Mouse (Mus musculus) neural tube, embryonic 15.5 days (tissue): ENCODE data around the gene Txndc17. TPM values are rescaled to one million over a fixed set of nuclear protein-coding genes. Genes with fewer than 3 reads are reported as not detected.

Source experiments
- ATAC-seq: fragments of 200-750 bp; cut with Nextera tagmentation; 2 replicates; pipeline ENCODE4 v1.8.0; 2017; ENCODE audit warnings: mild to moderate bottlenecking, moderate TSS enrichment, moderate library complexity; ENCODE audit not compliant: low FRiP score
- H3K27ac ChIP-seq: fragments of 300-500 bp; sonication (generic); replicated peaks from 2 replicates; pipeline ENCODE4 v1.5.1; 2015; ENCODE audit warnings: mild to moderate bottlenecking, inconsistent platforms
- H3K27me3 ChIP-seq: fragments of 300-500 bp; sonication (generic); replicated peaks from 2 replicates; pipeline ENCODE4 v1.6.1; 2015; ENCODE audit warnings: inconsistent platforms
- H3K36me3 ChIP-seq: fragments of 300-500 bp; sonication (generic); 2 replicates; pipeline ENCODE4 v1.6.1; 2015; ENCODE audit warnings: inconsistent platforms
- H3K4me1 ChIP-seq: fragments of 300-500 bp; sonication (generic); 2 replicates; pipeline ENCODE4 v1.6.1; 2015; ENCODE audit warnings: inconsistent platforms
- H3K4me2 ChIP-seq: fragments of 300-500 bp; sonication (generic); 2 replicates; pipeline ENCODE4 v1.6.1; 2015; ENCODE audit warnings: inconsistent platforms, mild to moderate bottlenecking, moderate library complexity
- H3K4me3 ChIP-seq: fragments of 300-500 bp; sonication (generic); replicated peaks from 2 replicates; pipeline ENCODE4 v1.5.1; 2015; ENCODE audit warnings: mild to moderate bottlenecking, inconsistent platforms
- H3K9ac ChIP-seq: fragments of 300-500 bp; sonication (generic); replicated peaks from 2 replicates; pipeline ENCODE4 v1.6.1; 2015; ENCODE audit warnings: mild to moderate bottlenecking, inconsistent platforms
- H3K9me3 ChIP-seq: fragments of 300-500 bp; sonication (generic); replicated peaks from 2 replicates; pipeline ENCODE4 v1.6.1; 2016; ENCODE audit warnings: inconsistent platforms
- WGBS: fragments of 180-500 bp; shearing (Covaris S2); methylation state at CpG from one replicate; pipeline ENCODE4 v1.1.7; 2015; ENCODE audit warnings: mixed read lengths; 5-methylcytosine and 5-hydroxymethylcytosine counted together
- polyA plus RNA-seq: library from polyadenylated mRNA; unstranded; fragments of >200 nt; fragmentation: Nextera tagmentation; extraction: Ambion mirVana; gene quantifications from 2 replicates; pipeline ENCODE4 v1.2.1, GENCODE M21; 2015

The Txndc17 gene
- polyA plus RNA-seq, 1 experiment from 2014 or later = 162 TPM

GRCm38 (mm10) chr11:72194259-72194658 is 13.1 kb upstream of the Txndc17 start:
- WGBS = 94% methylated on average over 2 of the region's 2 CpGs
- Histone ChIP-seq H3K36me3 (peaks cover 56% of the 10 kb centered on the region), H3K27me3 (no peaks in the 10 kb centered on the region), H3K4me2 (no peak overlapping the region), H3K9ac (no peak overlapping the region), H3K4me1 (no peaks in the 10 kb centered on the region), H3K27ac (no peak overlapping the region), H3K4me3 (no peak overlapping the region), H3K9me3 (no peaks in the 10 kb centered on the region)
- no peak for ATAC-seq

GRCm38 (mm10) chr11:72196506-72196905 is 10.8 kb upstream of the Txndc17 start:
- no peaks in the 10 kb centered on the region for H3K9me3 ChIP-seq
- WGBS = 89% methylated on average over 8 of the region's 8 CpGs
- ATAC-seq = no peak

DNA sequence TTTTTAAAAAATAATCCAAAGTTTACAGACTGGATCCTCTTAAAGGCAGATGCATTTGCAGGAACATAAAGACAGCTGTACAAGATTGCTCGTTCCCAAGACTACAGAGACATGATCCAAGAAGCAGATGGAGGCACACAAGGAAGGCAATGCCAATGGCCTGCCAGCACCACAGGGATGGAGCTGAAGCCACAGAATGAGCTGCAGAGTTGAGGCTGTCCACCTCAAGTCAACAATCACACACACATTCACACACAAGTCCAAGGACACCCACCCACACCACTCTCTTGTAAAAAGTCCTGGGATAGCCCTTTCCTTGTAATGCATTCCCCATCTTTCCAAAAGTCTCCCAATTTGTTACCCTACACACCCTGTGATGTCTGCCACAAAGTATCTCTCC is 3.9 kb upstream of the Txndc17 start:
- no peaks in the 10 kb centered on the region for H3K9me3 ChIP-seq
- whole genome bisulfite sequencing = 72% methylated on average over 1 of the region's 1 CpGs
- no peak overlapping the region for H3K27ac ChIP-seq
- no peaks in the 10 kb centered on the region for H3K27me3 ChIP-seq
- no peak for ATAC-seq
- peaks cover 17% of the 10 kb centered on the region for H3K36me3 ChIP-seq
- H3K9ac ChIP-seq = no peak overlapping the region
- H3K4me2 ChIP-seq = no peak overlapping the region
- no peak overlapping the region for H3K4me3 ChIP-seq
- peaks cover 32% of the 10 kb centered on the region for H3K4me1 ChIP-seq

More at GRCm38 (mm10) chr11:72196506-72196905, 10.8 kb upstream of the Txndc17 start:
- no peaks in the 10 kb centered on the region for H3K4me1 ChIP-seq
- peaks cover 44% of the 10 kb centered on the region for H3K36me3 ChIP-seq
- no peaks in the 10 kb centered on the region for H3K27me3 ChIP-seq
- H3K9ac ChIP-seq = no peak overlapping the region
- no peak overlapping the region for H3K4me2 ChIP-seq
- no peak overlapping the region for H3K4me3 ChIP-seq
- no peak overlapping the region for H3K27ac ChIP-seq

DNA sequence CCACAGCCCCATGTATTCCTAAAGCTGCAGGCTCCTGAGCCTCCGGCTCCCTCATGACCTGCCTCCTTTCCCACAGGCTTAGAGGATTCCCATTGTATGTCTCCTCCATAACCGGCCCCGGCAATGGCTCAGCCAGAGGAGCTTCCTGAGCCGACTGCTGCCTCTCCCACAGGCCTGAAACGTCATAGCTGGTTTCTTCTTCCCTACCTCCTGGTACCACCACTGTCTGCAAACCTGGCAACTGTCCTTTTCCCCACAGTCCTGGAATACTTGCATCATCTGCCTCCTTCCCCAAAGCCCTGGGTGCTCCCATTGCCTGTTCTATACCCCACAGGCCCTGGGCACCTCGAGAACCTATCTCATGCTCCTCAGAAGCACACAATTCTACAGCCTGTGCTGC is 2.1 kb upstream of the Txndc17 start:
- Histone ChIP-seq H3K4me3 (peak overlapping the region; percentile 84), H3K4me2 (peak overlapping the region; percentile 86), H3K9ac (peak overlapping the region; percentile 87; the same call in 1 of the 2 replicates), H3K27ac (no peak overlapping the region), H3K27me3 (no peaks in the 10 kb centered on the region), H3K36me3 (peaks cover 17% of the 10 kb centered on the region), H3K4me1 (peaks cover 38% of the 10 kb centered on the region), H3K9me3 (no peaks in the 10 kb centered on the region)
- 81% methylated on average over 6 of the region's 6 CpGs for WGBS
- ATAC-seq = no peak

DNA sequence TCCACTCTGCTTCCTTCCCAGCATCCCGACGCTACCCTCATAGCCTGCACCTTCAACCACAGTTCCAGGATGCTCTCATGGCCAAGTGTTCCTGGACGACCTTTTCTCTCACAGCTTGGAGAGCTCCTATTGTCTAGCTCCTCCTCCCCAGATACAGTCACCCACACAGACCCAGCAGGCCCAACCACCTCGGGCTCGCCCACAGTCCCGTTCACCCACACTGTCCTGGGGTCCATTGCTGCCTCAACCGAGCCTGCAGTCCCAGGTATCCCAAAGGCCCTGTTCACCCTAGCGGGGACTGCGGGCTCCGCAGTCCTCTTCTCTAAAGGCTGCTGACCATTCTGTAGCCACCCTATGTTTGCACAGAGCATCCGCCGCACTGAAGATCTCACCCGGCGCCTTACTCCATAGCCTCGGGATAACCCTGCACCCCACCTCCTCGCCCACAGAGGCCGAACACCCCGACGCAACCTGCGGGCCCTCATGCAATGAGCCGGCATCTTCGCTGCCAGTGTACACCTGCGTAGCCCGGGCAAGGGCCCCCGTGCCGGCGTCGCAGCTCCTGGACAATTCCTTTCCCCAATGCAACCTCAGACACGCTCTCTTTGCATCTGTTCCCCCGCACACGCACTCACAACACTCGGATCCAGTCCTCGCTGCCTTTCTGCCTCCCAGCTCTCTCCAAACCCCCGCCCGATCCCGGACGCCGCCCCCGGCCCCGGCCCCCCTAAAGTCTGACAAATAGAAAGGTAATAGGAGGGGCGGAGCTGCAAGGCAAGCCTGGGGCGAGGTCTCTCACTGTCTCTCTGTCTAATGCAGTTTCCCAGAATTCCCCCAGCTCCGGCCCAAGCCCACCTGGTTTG is 775 bp upstream of the Txndc17 start, which contains the start of gene Gm43951:
Gene Gm43951, minus strand, starts transcription at position 500 of the 863 bp plus-strand sequence.
- Histone ChIP-seq H3K27me3 (no peaks in the 10 kb centered on the region), H3K4me3 (peak within 1 kb of the TSS; percentile 84), H3K9me3 (no peaks in the 10 kb centered on the region), H3K27ac (peak within 1 kb of the TSS; percentile 82), H3K36me3 (peaks cover 22% of the 10 kb centered on the region), H3K4me2 (peak within 1 kb of the TSS; percentile 86), H3K4me1 (peaks cover 38% of the 10 kb centered on the region), H3K9ac (peak within 1 kb of the TSS; percentile 87)
- peak; percentile 36 for ATAC-seq
- WGBS = under 1% methylated on average over 43 of the region's 43 CpGs

DNA sequence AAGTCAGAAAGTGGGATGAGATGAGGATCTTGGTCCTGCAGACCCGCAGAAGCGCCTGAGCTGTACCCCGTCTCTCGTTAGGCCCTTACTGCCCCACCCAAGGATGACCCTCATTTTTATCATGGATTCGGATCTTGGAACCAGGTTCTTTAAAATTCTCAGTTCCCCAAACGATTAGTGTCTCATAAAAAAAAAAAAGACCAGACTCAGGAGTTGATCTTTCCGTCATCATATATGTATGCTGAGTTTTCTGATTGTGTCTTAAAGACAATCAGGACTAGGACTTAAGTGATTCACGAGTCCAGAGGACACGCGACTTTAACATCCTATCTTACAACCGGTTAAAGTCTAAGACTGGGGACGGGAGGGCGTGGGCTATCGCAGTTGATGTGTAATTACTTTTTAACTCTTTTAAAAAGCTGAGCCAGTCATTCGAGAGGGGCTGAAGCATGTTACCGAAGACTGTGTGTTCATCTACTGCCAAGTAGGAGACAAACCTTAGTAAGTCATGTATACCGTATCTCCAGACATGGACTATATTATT is 559 bp downstream of the Txndc17 start:
- peaks cover 38% of the 10 kb centered on the region for H3K4me1 ChIP-seq
- ATAC-seq = no peak
- peak overlapping the region; percentile 86 for H3K4me2 ChIP-seq
- peaks cover 22% of the 10 kb centered on the region for H3K36me3 ChIP-seq
- H3K27ac ChIP-seq = peak overlapping the region; percentile 82
- no peaks in the 10 kb centered on the region for H3K27me3 ChIP-seq
- peak overlapping the region; percentile 84 for H3K4me3 ChIP-seq
- 16% methylated on average over 17 of the region's 17 CpGs for WGBS
- H3K9me3 ChIP-seq = no peaks in the 10 kb centered on the region
- peak overlapping the region; percentile 87 for H3K9ac ChIP-seq

- peak overlapping the region; percentile 75 for H3K9ac ChIP-seq
- H3K27me3 ChIP-seq = no peaks in the 10 kb centered on the region
- H3K9me3 ChIP-seq = no peaks in the 10 kb centered on the region
- peak overlapping the region; percentile 88 for H3K4me2 ChIP-seq
- H3K27ac ChIP-seq = peak overlapping the region; percentile 90
- peaks cover 24% of the 10 kb centered on the region for H3K36me3 ChIP-seq
- ATAC-seq = peak; percentile 96
- WGBS = under 1% methylated on average over 50 of the region's 51 CpGs
- H3K4me1 ChIP-seq = peaks cover 26% of the 10 kb centered on the region
- H3K4me3 ChIP-seq = peak overlapping the region; percentile 86
These were observed 7.5 kb downstream of the Txndc17 start for GRCm38 (mm10) chr11:72214591-72215409.

GRCm38 (mm10) chr11:72215410-72215797 is 8.1 kb downstream of the Txndc17 start, which contains the start of gene Med31:
TSS of gene Med31 (minus strand) at chr11:72215592.
- H3K9me3 ChIP-seq = no peaks in the 10 kb centered on the region
- ATAC-seq = peak; percentile 92
- H3K4me1 ChIP-seq = peaks cover 26% of the 10 kb centered on the region
- peak within 1 kb of the TSS; percentile 75 for H3K9ac ChIP-seq
- H3K4me3 ChIP-seq = peak within 1 kb of the TSS; percentile 86
- H3K27ac ChIP-seq = peak within 1 kb of the TSS; percentile 90
- H3K27me3 ChIP-seq = no peaks in the 10 kb centered on the region
- 2% methylated on average over 29 of the region's 29 CpGs for WGBS
- H3K4me2 ChIP-seq = peak within 1 kb of the TSS; percentile 88
- H3K36me3 ChIP-seq = peaks cover 18% of the 10 kb centered on the region

GRCm38 (mm10) chr11:72217116-72217515 is 9.8 kb downstream of the Txndc17 start:
- Histone ChIP-seq H3K27ac (no peak overlapping the region), H3K9me3 (no peaks in the 10 kb centered on the region), H3K4me3 (peak overlapping the region; percentile 6; the same call in 1 of the 2 replicates), H3K36me3 (peaks cover 7% of the 10 kb centered on the region), H3K4me1 (peaks cover 26% of the 10 kb centered on the region), H3K9ac (no peak overlapping the region), H3K27me3 (no peaks in the 10 kb centered on the region), H3K4me2 (peak overlapping the region; percentile 88)
- ATAC-seq = no peak
- 82% methylated on average over 5 of the region's 5 CpGs for WGBS

GRCm38 (mm10) chr11:72221278-72221677 is 13.9 kb downstream of the Txndc17 start:
- Histone ChIP-seq H3K27ac (no peak overlapping the region), H3K36me3 (peaks cover 5% of the 10 kb centered on the region; the same call in 1 of the 2 replicates), H3K9me3 (no peaks in the 10 kb centered on the region), H3K4me1 (peaks cover 21% of the 10 kb centered on the region), H3K9ac (no peak overlapping the region), H3K4me2 (no peak overlapping the region), H3K27me3 (no peaks in the 10 kb centered on the region), H3K4me3 (no peak overlapping the region)
- 15% methylated on average over 6 of the region's 6 CpGs for WGBS
- no peak for ATAC-seq

DNA sequence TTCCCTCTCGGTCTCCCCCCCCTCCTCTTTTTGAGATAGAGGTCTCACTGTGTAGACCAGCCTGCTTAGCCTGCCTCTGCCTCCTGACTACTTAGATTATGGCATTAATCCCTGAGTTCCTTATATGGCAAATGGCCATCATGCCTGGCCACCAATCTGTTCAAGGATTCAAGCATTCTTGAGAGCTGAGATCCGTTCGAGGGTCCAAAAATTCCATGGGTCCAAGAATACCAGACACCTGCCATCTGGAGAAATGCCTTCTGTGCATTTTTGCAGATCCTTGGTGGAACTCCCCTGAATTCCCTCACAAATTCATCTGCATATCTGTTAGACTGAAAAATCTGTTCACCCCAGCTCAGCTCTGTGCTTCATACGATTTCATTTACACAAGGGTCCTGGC is 16.1 kb downstream of the Txndc17 start:
- peaks cover 14% of the 10 kb centered on the region; the same call in 1 of the 2 replicates for H3K4me1 ChIP-seq
- no peak overlapping the region for H3K27ac ChIP-seq
- no peaks in the 10 kb centered on the region for H3K9me3 ChIP-seq
- peaks cover 5% of the 10 kb centered on the region; the same call in 1 of the 2 replicates for H3K36me3 ChIP-seq
- ATAC-seq = no peak
- H3K4me2 ChIP-seq = no peak overlapping the region
- WGBS = 83% methylated on average over 4 of the region's 4 CpGs
- no peak overlapping the region for H3K4me3 ChIP-seq
- H3K9ac ChIP-seq = no peak overlapping the region
- no peaks in the 10 kb centered on the region for H3K27me3 ChIP-seq
